7 mouse cellular contexts compared by ENCODE assay signal in the genomic region with DNA sequence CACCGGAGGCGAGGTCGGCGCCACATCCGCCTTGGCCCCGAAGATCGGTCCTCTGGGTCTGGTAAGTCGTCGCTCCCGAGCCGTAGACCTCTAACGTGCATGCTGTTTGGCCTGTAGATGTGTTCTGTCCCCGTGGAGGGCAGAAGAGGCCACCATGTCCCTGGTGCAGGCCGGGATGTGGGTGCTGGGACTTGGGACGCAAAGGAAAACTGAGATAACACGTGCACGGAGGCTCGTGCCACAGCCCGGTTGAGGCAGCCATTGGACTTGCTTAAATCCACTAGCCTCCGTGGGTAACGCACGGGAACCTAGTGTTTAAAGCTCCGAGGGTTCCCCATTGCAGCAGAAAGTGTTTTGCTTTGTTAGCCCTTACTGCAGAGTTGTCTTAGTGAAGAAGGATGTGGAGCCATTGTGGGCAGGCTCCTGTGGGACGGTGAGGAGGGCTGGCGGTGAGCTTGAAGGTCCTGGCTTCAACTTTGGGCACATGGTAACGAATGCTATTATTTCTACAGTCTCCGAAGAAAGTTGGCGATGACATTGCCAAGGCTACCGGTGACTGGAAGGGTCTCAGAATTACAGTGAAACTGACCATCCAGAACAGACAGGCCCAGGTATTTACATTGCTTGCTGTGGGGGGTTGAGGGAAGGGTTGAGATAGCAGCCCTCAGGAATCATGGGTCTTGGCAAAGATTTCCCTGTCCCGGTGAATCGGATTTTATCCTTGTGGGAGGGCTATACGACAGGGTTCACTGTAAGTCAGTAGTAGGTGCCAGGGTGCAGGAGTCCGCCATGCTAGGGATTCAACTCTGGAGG. TPM values are rescaled to one million over a fixed set of nuclear protein-coding genes. Genes with fewer than 3 reads are reported as not detected.
DNase-seq lines count a peak whose midpoint lies in the region; ATAC-seq and TF ChIP-seq lines count a peak whose summit lies in the region.

No protein-coding gene starts in this region.

- H3K4me2 ChIP-seq in forebrain, postnatal 0 days (ENCODE audit: low read depth), result peak overlapping the region; percentile 76
- peak overlapping the region; percentile 97 for H3K4me2 ChIP-seq in liver, embryonic 13.5 days

- no peaks in the 10 kb centered on the region for H3K9me3 ChIP-seq in megakaryocyte, embryonic 14.5 days
- no peaks in the 10 kb centered on the region for H3K9me3 ChIP-seq in forebrain, postnatal 0 days (ENCODE audit: low read length)
- no peaks in the 10 kb centered on the region for H3K9me3 ChIP-seq in liver, embryonic 13.5 days (replicated peaks)

- peak; percentile 58 for DNase-seq in forebrain, postnatal 0 days
- no peak for DNase-seq in liver, embryonic 13.5 days
- peak; percentile 11 to 22 for DNase-seq in urinary bladder, postnatal 36 days (ENCODE audit: low spot score in 2 of 2)
- DNase-seq in natural killer cell, adult 2 months (ENCODE audit: low spot score in 2 of 2), result no peak

- TF ChIP-seq POLR2A in bone marrow macrophage, adult 2 months (IDR thresholded peaks at IDR 0.05; ENCODE audit: borderline replicate concordance, low read depth, low read length), result no peak

- no peak for TF ChIP-seq CTCF in bone marrow macrophage, adult 2 months (IDR thresholded peaks at IDR 0.05; ENCODE audit: low read depth, low read length)
- TF ChIP-seq CTCF in forebrain, postnatal 0 days (IDR thresholded peaks at IDR 0.05; ENCODE audit: low read depth), result no peak

- peak overlapping the region; percentile 82 for H3K9ac ChIP-seq in forebrain, postnatal 0 days
- H3K9ac ChIP-seq in liver, embryonic 13.5 days, result peak overlapping the region; percentile 95

- no peaks in the 10 kb centered on the region for H3K27me3 ChIP-seq in megakaryocyte, embryonic 14.5 days (replicated peaks)
- no peaks in the 10 kb centered on the region for H3K27me3 ChIP-seq in forebrain, postnatal 0 days (ENCODE audit: insufficient read depth, low read length)
- H3K27me3 ChIP-seq in liver, embryonic 13.5 days, result no peaks in the 10 kb centered on the region

- H3K27ac ChIP-seq in bone marrow macrophage, adult 2 months (ENCODE audit: insufficient read depth, low read depth, low read length), result peak overlapping the region; percentile 94
- peak overlapping the region; percentile 87 for H3K27ac ChIP-seq in forebrain, postnatal 0 days (ENCODE audit: low read depth, low read length)
- peak overlapping the region; percentile 95 for H3K27ac ChIP-seq in liver, embryonic 13.5 days

- WGBS in forebrain, postnatal 0 days, result 1% methylated on average over 33 of the region's 33 CpGs
- WGBS in liver, embryonic 13.5 days (ENCODE audit: insufficient replicate concordance), result under 1% methylated on average over 33 of the region's 33 CpGs

- peaks cover 71% of the 10 kb centered on the region for H3K4me1 ChIP-seq in megakaryocyte, embryonic 14.5 days
- H3K4me1 ChIP-seq in bone marrow macrophage, adult 2 months (ENCODE audit: control insufficient read depth, insufficient read depth, low read length), result peaks cover 23% of the 10 kb centered on the region
- peaks cover 8% of the 10 kb centered on the region for H3K4me1 ChIP-seq in forebrain, postnatal 0 days (ENCODE audit: insufficient read depth)
- peaks cover 65% of the 10 kb centered on the region for H3K4me1 ChIP-seq in liver, embryonic 13.5 days (replicated peaks)

- no peak for ATAC-seq in megakaryocyte, adult 5-6 weeks (ENCODE audit: poor library complexity, severe bottlenecking)
- peak; percentile 3; the same call in 1 of the 2 replicates for ATAC-seq in forebrain, postnatal 0 days
- ATAC-seq in liver, embryonic 13.5 days (ENCODE audit: low read depth), result no peak

- H3K36me3 ChIP-seq in megakaryocyte, embryonic 14.5 days (replicated peaks; ENCODE audit: low read length), result peaks cover 47% of the 10 kb centered on the region
- peaks cover 22% of the 10 kb centered on the region for H3K36me3 ChIP-seq in forebrain, postnatal 0 days (ENCODE audit: insufficient read depth)
- peaks cover 30% of the 10 kb centered on the region for H3K36me3 ChIP-seq in liver, embryonic 13.5 days

- H3K4me3 ChIP-seq in megakaryocyte, embryonic 14.5 days (replicated peaks), result peak overlapping the region; percentile 99
- peak overlapping the region; percentile 99 for H3K4me3 ChIP-seq in bone marrow macrophage, adult 2 months (ENCODE audit: insufficient read depth, low read length)
- peak overlapping the region; percentile 67 for H3K4me3 ChIP-seq in forebrain, postnatal 0 days (ENCODE audit: low read depth, low read length)
- peak overlapping the region; percentile 84 for H3K4me3 ChIP-seq in liver, embryonic 13.5 days (replicated peaks)

RNA-seq across cellular contexts. Expression of a gene that starts 0.9 kb away (rescaled TPM):
- 8.5 and 10.1 TPM in 2 replicates for polyA plus RNA-seq in megakaryocyte, embryonic 14.5 days (2012; ENCODE audit: insufficient read depth, low replicate concordance)
- total RNA-seq in megakaryocyte, adult 5-6 weeks (2015), result 3.2 and 5.5 TPM in 2 replicates
- 7.2 and 10.6 TPM in 2 replicates for total RNA-seq in megakaryocyte, adult 5-6 weeks (2017)
- 12.0 and 13.2 TPM in 2 replicates for polyA plus RNA-seq in bone marrow macrophage, adult 2 months (2012; ENCODE audit: insufficient read depth, insufficient read length, missing spikeins)
- 23.1 and 28.7 TPM in 2 replicates for total RNA-seq in forebrain, postnatal 0 days (2014; rRNA removed)
- polyA plus RNA-seq in forebrain, postnatal 0 days (2015; fragmentation: Nextera tagmentation; extraction: Ambion mirVana), result 12.7 and 17.4 TPM in 2 replicates
- polyA plus RNA-seq in liver, embryonic 13.5 days (2015; fragmentation: Nextera tagmentation; extraction: Ambion mirVana), result 2.0 and 3.0 TPM in 2 replicates

RNA-seq across cellular contexts. Expression of a gene that starts 0.9 kb away (rescaled TPM):
- polyA plus RNA-seq in megakaryocyte, embryonic 14.5 days (2012; ENCODE audit: insufficient read depth, low replicate concordance), result 796 and 1,818 TPM in 2 replicates
- 1,104 and 1,138 TPM in 2 replicates for total RNA-seq in megakaryocyte, adult 5-6 weeks (2015)
- total RNA-seq in megakaryocyte, adult 5-6 weeks (2017), result 1,103 and 1,144 TPM in 2 replicates
- 17.4 and 23.3 TPM in 2 replicates for polyA plus RNA-seq in bone marrow macrophage, adult 2 months (2012; ENCODE audit: insufficient read depth, insufficient read length, missing spikeins)
- 266 and 507 TPM in 2 replicates for total RNA-seq in forebrain, postnatal 0 days (2014; rRNA removed)
- 102 and 129 TPM in 2 replicates for polyA plus RNA-seq in forebrain, postnatal 0 days (2015; fragmentation: Nextera tagmentation; extraction: Ambion mirVana)
- 141 and 148 TPM in 2 replicates for polyA plus RNA-seq in liver, embryonic 13.5 days (2015; fragmentation: Nextera tagmentation; extraction: Ambion mirVana)

RNA-seq across cellular contexts. Expression of a gene that starts 19.6 kb away (rescaled TPM):
- 28.4 and 135 TPM in 2 replicates for polyA plus RNA-seq in megakaryocyte, embryonic 14.5 days (2012; ENCODE audit: insufficient read depth, low replicate concordance)
- total RNA-seq in megakaryocyte, adult 5-6 weeks (2015), result 1.4 and 1.5 TPM in 2 replicates
- 0.89 and 1.8 TPM in 2 replicates for total RNA-seq in megakaryocyte, adult 5-6 weeks (2017)
- polyA plus RNA-seq in bone marrow macrophage, adult 2 months (2012; ENCODE audit: insufficient read depth, insufficient read length, missing spikeins), result 20.7 and 23.4 TPM in 2 replicates
- total RNA-seq in forebrain, postnatal 0 days (2014; rRNA removed), result 18.9 and 26.9 TPM in 2 replicates
- 22.8 and 24.6 TPM in 2 replicates for polyA plus RNA-seq in forebrain, postnatal 0 days (2015; fragmentation: Nextera tagmentation; extraction: Ambion mirVana)
- polyA plus RNA-seq in liver, embryonic 13.5 days (2015; fragmentation: Nextera tagmentation; extraction: Ambion mirVana), result 9.0 and 9.9 TPM in 2 replicates

Comparison
In these comparisons a context has a peak if more than half of its experiments do, and no peak if none do; other contexts are left out.
1. DNase-seq: peak in forebrain, postnatal 0 days (single experiment) and urinary bladder, postnatal 36 days (2 of 2); none in liver, embryonic 13.5 days (single experiment) and natural killer cell, adult 2 months (0 of 2).
2. Peak in every context shown above with its lines, with median percentiles within 50 percentile points of each other: H3K4me3 ChIP-seq and H3K27ac ChIP-seq.